Mouse (Mus musculus) naive thymus-derived CD4-positive, alpha-beta T cell, adult 2 months (primary cell): ENCODE data around the gene Zbtb20.

Source experiments
- DNase-seq: peaks from one replicate; pipeline ENCODE4 v3.0.0-alpha.2; 2011; ENCODE audit warnings: low read depth

The Zbtb20 gene

DNA sequence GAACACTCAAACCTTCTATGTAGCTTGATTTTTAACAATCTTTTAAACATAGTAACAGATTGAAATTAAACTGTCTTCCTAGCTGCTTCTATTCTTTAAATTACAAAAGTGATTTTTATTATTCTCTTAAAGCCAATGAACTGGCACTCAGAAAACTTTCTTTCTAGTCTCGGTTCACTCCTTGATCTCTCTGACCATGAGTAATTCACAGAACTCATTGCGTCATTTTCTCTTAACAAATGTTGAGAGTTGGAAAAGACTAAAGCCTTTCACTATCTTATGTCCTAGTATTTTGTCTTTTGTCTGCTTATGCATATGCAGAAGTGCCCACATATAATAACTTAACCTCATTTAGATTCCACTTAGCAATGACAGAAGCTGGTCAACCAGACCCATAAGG is 525.3 kb downstream of the Zbtb20 start:
- DNase-seq: no peak

DNA sequence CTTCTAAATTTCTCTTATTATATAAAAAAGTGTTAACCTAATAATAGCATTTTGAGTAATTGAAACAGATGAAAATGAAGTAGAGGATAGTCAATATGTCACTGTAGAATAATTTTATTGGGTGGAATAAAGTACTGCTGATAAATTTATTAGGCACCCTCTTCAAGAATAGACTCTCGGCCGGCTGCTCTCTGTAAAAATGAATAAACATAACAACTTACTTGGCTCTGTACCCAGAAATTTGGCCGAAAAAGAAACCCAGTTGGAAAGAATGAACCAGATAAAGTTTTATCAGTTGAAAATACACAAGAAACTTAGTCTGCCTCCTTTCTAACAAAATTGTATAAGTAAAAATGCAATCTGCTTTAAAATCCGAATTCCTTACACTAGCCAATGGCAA is 527.2 kb downstream of the Zbtb20 start:
- no peak for DNase-seq

DNA sequence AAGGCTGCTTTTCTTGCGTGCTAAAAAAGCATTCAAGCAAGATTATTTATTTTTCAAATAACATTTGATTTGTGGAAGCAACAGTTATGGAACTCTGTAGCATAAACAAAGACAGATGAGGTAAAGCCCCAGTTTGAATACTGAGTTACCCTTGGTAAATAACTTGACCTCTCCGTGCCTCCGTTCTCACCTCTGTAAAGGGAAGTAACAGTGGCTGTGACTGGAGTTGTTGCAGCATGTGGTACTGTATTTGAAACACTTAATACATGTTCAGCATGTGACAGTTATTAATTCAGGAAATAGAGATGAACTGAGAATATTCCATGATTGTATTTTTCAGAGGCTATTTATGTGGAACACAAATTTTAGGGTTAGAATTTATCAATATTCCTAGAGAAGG is 529.4 kb downstream of the Zbtb20 start:
- DNase-seq: no peak

DNA sequence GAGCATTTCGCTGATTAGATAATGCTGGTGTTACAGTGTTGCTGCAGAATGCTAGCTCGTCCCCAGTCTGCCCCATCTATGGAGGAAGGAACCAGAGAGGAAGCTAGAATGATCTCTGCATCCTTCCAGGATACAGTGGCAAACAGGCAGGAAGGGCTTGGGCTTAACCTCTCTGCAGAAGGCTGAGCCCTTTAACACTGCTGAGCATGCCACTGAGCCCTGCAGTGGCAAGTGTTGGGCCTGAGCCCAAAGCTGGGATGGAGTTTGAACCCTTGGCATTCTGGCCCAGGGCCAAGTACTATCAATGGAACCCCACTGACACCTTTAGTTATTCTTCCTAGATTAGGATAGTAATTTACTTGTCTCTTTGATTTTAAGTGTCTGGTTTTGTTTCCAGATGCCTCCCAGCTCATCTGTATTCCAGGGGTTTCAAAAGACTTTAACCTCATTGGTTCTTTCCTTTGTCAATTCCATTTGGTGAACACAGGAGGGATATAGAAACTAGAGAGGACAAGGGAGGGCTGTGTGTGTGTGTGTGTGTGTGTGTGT is 532.0 kb downstream of the Zbtb20 start:
- DNase-seq: no peak

DNA sequence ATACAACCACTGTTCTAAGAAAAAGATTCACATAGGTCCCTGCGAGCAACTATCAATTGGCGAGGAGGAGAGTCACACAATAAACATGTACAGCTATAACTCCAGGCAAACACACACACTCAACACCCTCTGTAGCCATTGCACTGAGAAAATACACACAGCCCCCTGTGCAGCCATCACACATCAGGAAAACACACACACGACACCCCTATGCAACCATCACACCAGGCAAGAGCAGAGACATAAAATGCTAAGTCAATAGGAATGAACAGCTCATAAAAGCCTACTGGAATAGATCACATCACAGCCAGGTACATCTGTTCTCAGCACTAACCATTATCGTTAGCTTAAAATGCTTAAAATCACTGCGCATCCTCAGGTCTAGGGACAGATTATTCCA is 532.9 kb downstream of the Zbtb20 start:
- DNase-seq: no peak

DNA sequence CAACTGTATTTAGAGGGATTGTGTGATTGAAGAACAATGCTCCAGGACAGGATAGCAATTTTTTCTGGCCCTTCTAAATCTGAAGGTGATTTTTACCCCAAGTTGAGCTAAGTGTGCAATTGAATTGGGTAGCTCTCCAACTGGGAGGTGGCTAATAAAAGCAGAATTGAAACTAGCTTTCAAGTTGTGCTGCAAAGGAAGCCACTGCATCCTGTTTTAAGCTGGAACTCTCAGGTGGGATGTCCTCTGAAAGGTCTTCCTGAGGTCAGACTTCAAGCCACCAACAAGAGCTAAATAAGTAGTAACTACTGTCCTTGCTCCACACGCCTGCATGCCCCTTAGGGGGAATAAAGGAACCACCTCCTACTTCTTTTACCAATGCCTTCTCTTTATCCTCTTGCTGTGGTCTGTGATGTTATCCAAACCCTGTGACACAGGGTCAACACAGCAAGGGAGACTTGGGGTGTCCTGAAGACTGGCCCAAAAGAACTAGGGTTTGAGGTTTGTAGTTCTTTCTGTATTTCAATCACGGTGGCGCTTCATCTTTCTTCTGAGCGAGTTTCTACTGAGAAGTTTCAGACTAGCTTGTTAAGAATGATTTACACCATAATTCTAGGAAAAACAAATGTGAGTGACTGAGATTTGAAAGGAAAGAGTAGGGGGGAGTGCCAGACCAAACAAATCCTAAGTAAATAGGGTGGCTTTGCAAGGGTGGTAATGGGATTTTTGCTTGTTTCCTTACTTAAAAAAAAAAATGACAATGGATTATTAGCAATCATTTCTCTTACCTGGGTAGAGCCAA is 533.6 kb downstream of the Zbtb20 start:
- no peak for DNase-seq

DNA sequence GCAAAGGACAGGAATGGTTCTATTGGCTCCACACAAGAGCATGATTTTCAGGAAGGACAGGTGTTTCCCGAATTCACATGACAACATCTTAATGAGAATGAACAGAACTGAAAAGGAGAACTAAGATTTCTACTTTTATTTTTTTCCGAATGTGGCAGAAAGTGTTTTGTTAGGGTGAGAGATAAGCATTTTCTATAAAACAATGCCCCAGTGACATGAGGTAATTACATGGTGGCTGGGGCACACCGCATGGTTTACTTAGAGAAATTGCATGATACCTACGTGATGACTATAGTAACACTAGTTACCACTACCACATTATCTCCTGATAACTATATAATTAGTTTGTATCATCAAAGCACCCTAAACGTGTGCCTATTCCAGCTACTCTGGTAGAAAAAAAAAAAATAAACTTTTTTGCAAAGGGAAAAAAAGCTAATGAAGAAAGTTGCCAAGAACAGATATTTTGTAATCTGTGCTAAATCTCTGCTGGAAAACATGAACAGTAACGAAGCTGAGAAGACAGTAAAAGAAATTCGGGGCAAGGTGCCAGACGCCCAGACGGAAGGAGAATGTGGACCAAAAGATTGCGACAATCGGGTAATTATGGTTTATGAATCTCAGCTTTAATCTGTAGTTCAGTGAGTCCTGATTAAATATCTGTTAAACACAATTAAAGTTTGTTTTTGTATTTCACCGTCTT is 534.4 kb downstream of the Zbtb20 start:
- no peak for DNase-seq

DNA sequence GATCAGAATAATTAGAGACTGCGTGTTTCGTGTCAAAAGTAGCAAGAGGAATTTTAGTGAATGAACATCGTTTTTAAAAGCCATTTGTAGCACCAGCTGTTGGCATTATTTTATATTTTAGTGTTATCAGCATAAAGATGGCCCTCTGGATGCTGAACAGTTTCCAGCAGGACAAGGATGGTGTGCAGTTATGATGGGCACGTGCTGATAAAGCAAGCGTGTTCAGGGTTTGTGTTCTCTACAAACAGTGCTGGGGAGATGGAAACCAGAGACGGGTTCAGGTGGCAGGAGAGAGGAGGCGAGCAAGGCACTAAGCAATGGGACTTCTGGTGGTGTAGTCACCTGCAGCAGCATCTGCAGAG is 534.9 kb downstream of the Zbtb20 start:
- DNase-seq: no peak

DNA sequence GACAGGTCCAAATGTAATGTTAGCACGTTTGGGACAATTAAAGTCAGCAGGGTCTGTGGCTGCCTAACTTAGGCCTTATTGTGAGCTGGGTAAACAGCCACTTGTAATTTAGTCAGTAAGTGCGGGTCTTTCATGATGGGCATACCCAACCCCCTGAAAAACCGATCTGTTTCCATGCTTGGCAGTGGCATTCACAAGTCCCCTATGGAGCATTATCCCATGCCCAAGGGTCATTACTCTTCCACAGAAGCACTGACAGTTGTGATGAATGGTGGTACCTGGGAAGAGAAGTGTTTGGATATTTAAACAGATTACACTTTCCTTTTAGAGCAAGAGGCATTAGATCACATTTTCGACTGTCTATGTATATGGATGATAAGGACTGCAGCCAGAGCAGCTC is 540.2 kb downstream of the Zbtb20 start:
- DNase-seq: no peak

DNA sequence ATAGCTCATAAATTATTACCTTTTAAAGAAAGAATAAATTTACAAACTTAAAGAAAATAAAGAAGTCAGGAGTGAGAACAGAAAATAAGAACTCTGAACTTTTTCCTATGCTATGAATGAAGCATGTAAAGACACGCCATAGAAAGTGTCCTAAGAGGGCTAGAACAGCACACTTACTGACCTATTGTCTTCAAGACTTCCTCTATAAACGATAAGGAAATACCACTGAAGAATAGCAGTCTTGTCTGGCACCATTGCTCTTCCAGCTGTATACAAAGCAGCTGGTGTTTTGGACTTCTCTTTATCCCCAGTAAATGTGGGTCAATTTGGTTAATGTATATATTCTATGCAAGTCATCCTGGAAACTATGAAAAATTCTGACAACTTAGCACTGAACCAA is 544.2 kb downstream of the Zbtb20 start:
- no peak for DNase-seq

DNA sequence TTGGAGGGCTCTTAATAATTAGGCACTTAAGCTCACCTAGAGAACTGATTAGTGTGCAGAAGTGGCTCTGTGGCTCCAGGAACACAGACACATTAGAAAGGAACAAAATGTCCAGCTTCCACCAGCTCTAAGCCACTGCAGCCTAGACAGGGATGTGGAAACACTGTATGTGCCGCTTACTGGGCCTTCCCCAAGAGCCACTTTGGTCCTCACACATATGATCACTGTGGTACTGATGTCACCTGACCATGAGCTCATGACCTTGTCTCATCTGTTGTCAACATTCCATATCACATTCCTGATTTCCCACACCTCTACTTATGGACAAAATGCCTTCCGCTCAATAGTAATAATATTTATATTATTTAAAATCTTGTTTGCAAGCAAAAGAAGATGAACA is 553.3 kb downstream of the Zbtb20 start:
- DNase-seq: no peak

DNA sequence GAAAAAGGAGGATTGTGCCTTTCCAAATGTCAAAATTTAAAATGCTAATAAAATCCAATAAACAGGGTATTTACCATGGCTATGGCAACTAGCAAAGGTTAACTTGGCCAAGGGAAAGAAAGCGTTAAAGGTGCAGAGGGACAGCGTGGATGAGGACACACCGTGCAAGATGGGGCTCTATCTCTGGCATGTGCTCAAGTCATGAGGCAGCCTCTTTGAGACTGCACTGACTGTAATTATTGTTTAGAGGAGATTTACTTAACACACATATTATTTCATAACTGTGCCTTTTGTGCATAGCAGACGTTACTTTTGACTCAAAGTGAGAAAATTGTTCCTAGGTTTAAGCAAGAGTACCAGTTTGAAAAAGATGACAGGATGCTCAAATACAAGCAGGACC is 554.3 kb downstream of the Zbtb20 start:
- no peak for DNase-seq

DNA sequence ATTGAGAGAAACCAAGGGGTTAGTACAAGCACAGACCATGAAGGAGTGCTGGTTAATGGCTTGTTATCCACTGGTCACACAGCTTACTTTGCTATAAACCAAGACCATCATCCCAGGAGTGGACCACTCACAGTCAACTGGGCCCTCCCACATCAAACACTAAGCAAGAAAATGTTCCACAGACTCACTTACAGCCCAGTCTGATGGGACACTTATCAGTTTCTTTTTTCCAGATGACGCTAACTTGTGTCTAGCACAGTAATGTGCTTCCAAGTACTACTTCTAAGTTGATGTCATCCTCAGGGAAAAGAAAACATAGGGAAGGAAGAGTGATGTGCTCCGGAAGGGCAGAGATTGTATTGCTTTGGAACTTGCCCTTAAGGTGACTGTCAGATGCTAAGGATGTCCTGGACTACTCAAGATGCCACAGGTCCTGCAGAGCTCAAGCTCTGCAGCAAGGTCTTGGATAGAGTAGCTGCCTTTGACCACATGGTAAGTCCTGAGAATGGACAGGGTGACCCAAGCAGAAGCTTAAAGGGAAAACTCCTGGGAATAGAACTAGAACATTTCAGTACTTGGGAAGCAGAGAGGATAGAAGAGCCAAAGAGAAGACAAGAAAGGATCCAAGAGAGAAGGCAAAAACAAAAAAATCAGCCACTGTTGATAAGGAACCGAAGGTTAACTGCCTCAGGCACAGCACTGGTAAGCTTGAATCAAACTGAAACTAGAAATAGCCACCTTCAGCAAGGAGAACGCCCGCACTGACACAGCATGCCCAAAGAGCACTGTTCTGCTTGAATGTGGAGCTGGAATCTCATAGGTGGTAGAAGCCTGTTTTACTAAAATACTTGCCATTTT is 556.1 kb downstream of the Zbtb20 start:
- DNase-seq: no peak

DNA sequence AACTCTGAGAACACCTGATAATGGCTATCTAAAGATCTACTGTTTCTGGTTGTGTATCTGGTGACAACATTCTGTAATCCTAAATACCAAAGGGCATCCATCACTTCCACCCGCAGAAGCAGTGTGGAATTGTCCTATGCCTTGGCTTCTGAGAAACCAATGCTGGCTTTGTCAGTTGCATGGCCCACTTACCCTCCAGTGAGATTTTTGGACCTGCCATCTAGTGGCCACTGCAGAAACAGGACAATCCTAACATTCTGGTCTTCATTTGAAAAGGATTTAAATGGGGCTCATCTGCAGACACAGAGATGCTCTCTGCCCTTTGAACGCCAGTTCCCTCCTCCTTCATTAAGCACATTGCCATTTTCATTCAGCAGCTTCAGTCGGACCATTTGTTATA is 559.3 kb downstream of the Zbtb20 start:
- no peak for DNase-seq

DNA sequence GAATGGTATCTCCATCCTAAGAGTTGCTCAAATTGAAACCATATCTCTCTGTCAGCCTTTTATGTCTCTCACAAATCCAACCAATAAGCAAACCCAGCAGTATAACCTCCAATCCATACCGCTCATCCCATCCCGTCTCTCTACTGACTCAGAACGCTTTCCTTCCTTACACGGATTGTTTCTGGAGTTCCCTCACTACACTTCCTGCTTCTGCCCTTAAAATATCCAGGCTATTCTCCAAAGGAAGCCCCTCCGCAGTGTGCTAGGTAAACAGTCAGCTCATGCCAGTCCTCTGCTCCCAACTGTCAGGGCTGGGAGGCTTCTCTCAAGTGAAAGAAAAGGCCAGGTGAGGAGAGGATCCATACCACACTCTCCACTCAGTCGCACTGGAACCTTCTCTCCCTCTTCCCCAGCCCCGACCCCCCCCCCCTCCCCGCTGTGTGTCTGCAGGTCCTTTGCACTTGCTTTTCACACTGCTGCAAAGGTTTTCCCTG is 563.2 kb downstream of the Zbtb20 start:
- no peak for DNase-seq

DNA sequence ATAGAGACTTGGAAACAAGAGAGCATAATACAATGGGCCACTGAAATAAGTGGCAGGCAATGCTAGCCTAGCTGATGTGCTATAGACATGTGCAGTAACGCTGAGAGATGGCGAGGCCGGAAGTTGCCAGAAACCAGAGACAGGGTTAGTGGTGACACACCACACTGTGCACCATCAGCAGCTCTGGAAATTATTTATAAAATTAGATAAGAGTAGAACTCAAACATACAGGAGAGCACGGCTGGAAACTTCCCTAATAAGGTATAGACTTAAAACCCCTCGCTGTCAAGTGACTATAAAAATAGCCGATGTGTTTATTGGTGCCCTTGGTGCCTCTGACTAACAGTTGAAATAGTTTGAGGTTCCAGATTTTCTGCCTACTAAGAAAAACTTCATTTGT is 565.7 kb downstream of the Zbtb20 start:
- DNase-seq: no peak

DNA sequence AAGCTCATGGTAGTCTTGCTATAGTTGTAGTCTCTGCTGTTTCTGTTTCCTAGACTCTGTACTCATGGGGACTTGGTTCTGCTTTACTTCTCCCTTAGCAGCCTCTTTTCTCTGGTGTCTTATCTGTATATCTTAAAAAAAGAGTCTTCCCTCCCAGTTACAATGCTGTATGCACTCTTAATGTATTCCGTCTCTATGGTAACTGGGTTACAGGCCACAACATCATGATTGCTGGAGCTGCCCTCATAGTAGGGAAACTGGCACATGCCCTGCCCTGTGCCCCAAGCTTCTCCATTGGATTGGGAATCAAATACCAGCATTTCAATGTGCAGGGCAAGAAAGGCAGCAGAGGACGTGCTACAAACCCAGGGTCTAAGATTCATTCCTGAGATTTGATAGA is 567.4 kb downstream of the Zbtb20 start:
- DNase-seq: no peak

DNA sequence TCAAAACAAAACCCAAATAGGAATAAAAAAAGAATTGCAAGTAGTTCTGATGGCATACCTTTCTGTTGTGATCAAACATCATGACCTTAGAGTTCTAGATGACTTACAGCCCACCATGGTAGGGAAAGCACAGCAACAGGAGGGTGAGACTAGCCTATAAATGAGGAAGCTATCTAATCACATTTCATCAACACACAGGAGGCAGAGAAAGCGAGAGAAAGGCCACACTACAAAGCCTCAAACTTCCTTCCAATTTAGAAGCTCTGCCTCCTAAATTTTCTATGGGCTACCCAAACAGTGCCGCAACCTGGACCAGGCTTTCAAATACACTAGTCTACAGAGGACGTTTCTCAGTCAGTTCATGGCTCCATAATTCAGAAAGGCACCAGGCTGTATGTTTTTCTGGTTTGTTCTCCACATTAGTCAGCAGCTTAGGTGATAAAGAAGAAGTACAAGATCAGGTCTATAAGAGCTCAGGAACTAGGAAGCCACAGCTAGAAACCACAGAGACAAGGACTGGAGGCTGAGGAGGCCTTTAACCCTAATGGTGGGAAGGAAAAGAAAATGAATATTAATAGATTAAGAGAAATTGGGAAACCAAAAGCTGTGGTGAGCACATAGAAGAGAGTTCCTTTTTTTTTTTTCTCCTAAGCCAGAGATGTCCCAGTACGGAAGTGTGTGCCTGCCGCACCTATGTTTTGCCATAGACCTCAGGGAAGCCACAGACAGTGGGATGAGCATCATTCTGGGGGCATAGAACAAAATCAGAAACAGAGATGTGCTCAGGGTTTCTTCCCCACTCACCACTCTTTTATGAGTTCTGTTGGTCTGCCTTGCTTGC is 572.7 kb downstream of the Zbtb20 start:
- no peak for DNase-seq

DNA sequence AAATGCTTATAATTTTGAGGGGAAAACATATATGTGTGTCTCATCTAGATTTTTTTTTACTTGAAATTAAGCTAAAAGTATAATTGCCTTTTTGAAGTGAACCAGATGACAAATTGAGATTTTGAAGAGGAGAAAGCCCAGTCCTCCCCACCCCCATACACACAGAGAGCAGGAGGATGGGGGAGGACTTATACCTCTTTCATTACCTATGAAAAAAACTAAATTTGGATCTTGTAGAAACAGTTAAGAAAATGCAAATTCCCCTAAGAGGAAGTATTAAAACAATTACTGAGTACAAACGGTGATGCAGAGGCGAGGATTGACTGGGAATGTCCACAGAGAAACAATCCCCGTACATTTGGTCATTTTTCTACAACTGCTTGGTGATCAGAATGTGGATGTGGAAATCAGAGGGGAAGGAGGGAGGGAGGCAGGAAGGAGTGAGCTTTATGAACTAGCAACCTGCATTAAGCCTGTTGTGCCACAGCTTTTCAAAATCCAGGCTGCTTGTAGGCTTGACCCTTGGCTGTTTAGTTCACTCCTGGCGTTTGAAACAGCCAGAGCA is 578.8 kb downstream of the Zbtb20 start:
- no peak for DNase-seq

DNA sequence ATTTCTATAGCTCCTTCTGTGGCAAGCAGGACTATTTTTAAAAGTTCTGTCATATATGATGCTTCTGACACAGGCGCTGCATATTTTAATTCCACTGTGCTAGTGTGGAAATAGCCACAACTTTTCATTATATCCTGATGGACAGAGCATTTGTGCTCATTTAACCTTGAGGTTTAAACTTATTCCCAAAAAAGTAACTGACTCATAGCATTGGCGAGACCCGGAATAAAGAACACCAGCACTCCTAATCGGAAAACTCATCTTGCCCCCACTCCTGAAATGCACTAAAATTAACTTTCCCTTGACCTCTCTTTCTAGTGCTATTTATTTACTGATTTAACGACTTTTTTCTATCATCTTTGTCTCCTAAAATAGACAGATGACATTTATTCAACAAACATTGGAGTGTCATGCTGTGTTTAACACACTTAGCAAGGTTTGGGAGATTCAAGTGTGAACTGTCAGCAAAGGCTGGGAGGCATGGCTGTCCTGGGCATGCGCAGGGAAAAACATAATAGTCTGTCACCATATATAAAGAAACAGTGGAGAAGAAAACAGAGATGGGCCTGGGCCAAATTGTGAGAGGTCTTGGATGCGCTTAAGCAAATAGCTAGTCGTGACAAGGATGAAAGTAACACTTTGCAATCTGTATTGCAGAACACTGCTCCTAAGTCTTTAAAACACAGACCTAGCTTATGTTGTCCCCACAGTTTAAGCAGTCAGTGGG is 580.9 kb downstream of the Zbtb20 start:
- DNase-seq: no peak

DNA sequence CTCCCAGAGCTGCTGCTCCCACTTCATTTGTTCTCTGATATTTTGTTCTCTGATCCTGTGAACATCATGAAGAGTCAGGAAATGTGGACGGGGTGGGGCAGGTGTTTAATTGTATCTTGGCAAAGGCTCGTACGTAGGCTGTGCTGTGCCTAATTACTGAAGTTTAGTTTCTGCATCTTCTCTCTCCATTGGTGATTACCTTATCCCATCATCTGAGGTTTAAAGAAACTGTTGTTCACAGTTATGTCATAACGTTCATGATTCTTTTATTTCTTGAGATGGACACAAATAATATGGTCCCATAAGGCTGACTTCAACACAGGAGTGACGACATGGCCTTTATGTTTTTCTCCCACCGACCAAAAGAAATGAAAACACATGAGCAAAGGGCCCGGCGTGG is 582.1 kb downstream of the Zbtb20 start:
- DNase-seq: no peak
